Mouse (Mus musculus) stomach, postnatal 0 days (tissue): ENCODE data around the gene Togaram2. TPM values are rescaled to one million over a fixed set of nuclear protein-coding genes. Genes with fewer than 3 reads are reported as not detected.
"Not testable (repeated sequence)": the region's sequence is repeated elsewhere in the genome, so short reads cannot be mapped to it uniquely, and the experiment has no call there.

Experiments used
- ATAC-seq: fragments of 200-750 bp; cut with Nextera tagmentation; 2 replicates; pipeline ENCODE4 v1.8.0; 2017; ENCODE audit not compliant: low FRiP score, low TSS enrichment
- DNase-seq: peaks from one replicate; pipeline ENCODE4 v3.0.0-alpha.2; 2016; ENCODE audit warnings: low spot score
- H3K27ac ChIP-seq: fragments of 300-500 bp; sonication (generic); replicated peaks from 2 replicates; pipeline ENCODE4 v1.5.1; 2014; ENCODE audit warnings: mild to moderate bottlenecking, control low read depth
- H3K27me3 ChIP-seq: fragments of 300-500 bp; sonication (generic); 2 replicates; pipeline ENCODE4 v1.6.1; 2014; ENCODE audit warnings: low read length; ENCODE audit not compliant: control insufficient read depth, insufficient read depth
- H3K36me3 ChIP-seq: fragments of 300-500 bp; sonication (generic); 2 replicates; pipeline ENCODE4 v1.6.1; 2014; ENCODE audit warnings: low read length, mixed read lengths; ENCODE audit not compliant: control insufficient read depth, insufficient read depth
- H3K4me1 ChIP-seq: fragments of 300-500 bp; sonication (generic); replicated peaks from 2 replicates; pipeline ENCODE4 v1.6.1; 2014; ENCODE audit warnings: antibody characterized with exemption; ENCODE audit not compliant: control insufficient read depth, insufficient read depth
- H3K4me2 ChIP-seq: fragments of 300-500 bp; sonication (generic); replicated peaks from 2 replicates; pipeline ENCODE4 v1.6.1; 2014; ENCODE audit warnings: low read depth, mild to moderate bottlenecking, control low read depth, moderate library complexity
- H3K4me3 ChIP-seq: fragments of 300-500 bp; sonication (generic); 2 replicates; pipeline ENCODE4 v1.5.1; 2014; ENCODE audit warnings: low read depth, low read length, control low read depth
- H3K9ac ChIP-seq: fragments of 300-500 bp; sonication (generic); 2 replicates; pipeline ENCODE4 v1.6.1; 2014; ENCODE audit warnings: mild to moderate bottlenecking, low read length, control low read depth, mixed read lengths
- H3K9me3 ChIP-seq: fragments of 300-500 bp; sonication (generic); 2 replicates; pipeline ENCODE4 v1.6.1; 2016; ENCODE audit warnings: low read length; ENCODE audit not compliant: control insufficient read depth
- CTCF ChIP-seq: IDR thresholded peaks from 2 replicates; pipeline ENCODE4 v1.5.1; 2016; ENCODE audit warnings: antibody characterized with exemption, low read depth, mild to moderate bottlenecking, moderate library complexity
- EP300 ChIP-seq: optimal IDR thresholded peaks from 2 replicates; pipeline ENCODE3; 2016; ENCODE audit warnings: antibody characterized with exemption
- WGBS: fragments of 180-500 bp; shearing (Covaris S2); extraction: QIAGEN DNeasy Blood & Tissue Kit; methylation state at CpG from one replicate; pipeline ENCODE4 v1.1.7; 2014; 5-methylcytosine and 5-hydroxymethylcytosine counted together
- polyA plus RNA-seq: library from polyadenylated mRNA; unstranded; fragments of >200 nt; fragmentation: Nextera tagmentation; extraction: Ambion mirVana; gene quantifications from 2 replicates; pipeline ENCODE4 v1.2.1, GENCODE M21; 2015

The Togaram2 gene
- 0.55 and 0.68 TPM in 2 replicates for polyA plus RNA-seq

GRCm38 (mm10) chr17:71673092-71673491 is at the start of gene Togaram2:
TSS of gene Togaram2 (plus strand) at chr17:71673261.
- whole genome bisulfite sequencing, result 45% methylated on average over 9 of the region's 9 CpGs
- peak within 1 kb of the TSS; percentile 23; the same call in 1 of the 2 replicates for H3K9ac ChIP-seq
- TF ChIP-seq CTCF (no peak), EP300 (no peak)

GRCm38 (mm10) chr17:71631806-71632205 is 41.3 kb upstream of the Togaram2 start:
- Histone ChIP-seq H3K27me3 (no peaks in the 10 kb centered on the region), H3K27ac (no peak overlapping the region), H3K4me3 (no peak overlapping the region), H3K4me1 (no peaks in the 10 kb centered on the region), H3K36me3 (peaks cover 19% of the 10 kb centered on the region), H3K4me2 (no peak overlapping the region), H3K9me3 (no peaks in the 10 kb centered on the region), H3K9ac (no peak overlapping the region)
- ATAC-seq (no peak), DNase-seq (no peak)
- no peak for TF ChIP-seq EP300
- TF ChIP-seq CTCF, result no peak
- 70% methylated on average over 10 of the region's 10 CpGs for WGBS

More at GRCm38 (mm10) chr17:71673092-71673491, at the start of gene Togaram2:
- Histone ChIP-seq H3K9me3 (no peaks in the 10 kb centered on the region), H3K4me1 (peaks cover 4% of the 10 kb centered on the region; the same call in 1 of the 2 replicates), H3K4me3 (no peak within 1 kb of the TSS), H3K4me2 (no peak within 1 kb of the TSS), H3K27me3 (no peaks in the 10 kb centered on the region), H3K27ac (no peak within 1 kb of the TSS; the same call in 1 of the 2 replicates), H3K36me3 (no peaks in the 10 kb centered on the region)
- DNase-seq (no peak), ATAC-seq (peak; percentile 45; the same call in 1 of the 2 replicates)

GRCm38 (mm10) chr17:71633350-71633749 is 39.7 kb upstream of the Togaram2 start:
- H3K4me2 ChIP-seq, result no peak overlapping the region
- no peak overlapping the region for H3K4me3 ChIP-seq
- H3K36me3 ChIP-seq, result peaks cover 13% of the 10 kb centered on the region

GRCm38 (mm10) chr17:71636786-71637185 is 36.3 kb upstream of the Togaram2 start:
- TF ChIP-seq CTCF (no peak), EP300 (no peak)
- Histone ChIP-seq H3K9me3 (no peaks in the 10 kb centered on the region), H3K9ac (no peak overlapping the region), H3K27me3 (no peaks in the 10 kb centered on the region), H3K4me2 (no peak overlapping the region), H3K27ac (no peak overlapping the region), H3K4me3 (no peak overlapping the region), H3K36me3 (peaks cover 13% of the 10 kb centered on the region), H3K4me1 (no peaks in the 10 kb centered on the region)
- DNase-seq, result no peak
- 92% methylated on average over 8 of the region's 8 CpGs for WGBS
- no peak for ATAC-seq

More at GRCm38 (mm10) chr17:71633350-71633749, 39.7 kb upstream of the Togaram2 start:
- DNase-seq, result no peak
- no peak for TF ChIP-seq EP300
- TF ChIP-seq CTCF, result no peak
- Histone ChIP-seq H3K9ac (no peak overlapping the region), H3K4me1 (no peaks in the 10 kb centered on the region), H3K27ac (no peak overlapping the region), H3K27me3 (no peaks in the 10 kb centered on the region), H3K9me3 (no peaks in the 10 kb centered on the region)
- 85% methylated on average over 8 of the region's 8 CpGs for WGBS
- ATAC-seq, result no peak

- TF ChIP-seq EP300 (no peak), CTCF (no peak)
- Histone ChIP-seq H3K9me3 (no peaks in the 10 kb centered on the region), H3K9ac (no peak overlapping the region), H3K27ac (no peak overlapping the region), H3K4me2 (no peak overlapping the region), H3K36me3 (peaks cover 17% of the 10 kb centered on the region), H3K4me3 (no peak overlapping the region), H3K27me3 (no peaks in the 10 kb centered on the region), H3K4me1 (no peaks in the 10 kb centered on the region)
- ATAC-seq, result no peak
- WGBS, result 88% methylated on average over 4 of the region's 4 CpGs
- no peak for DNase-seq
Measured at GRCm38 (mm10) chr17:71637750-71638265, 35.3 kb upstream of the Togaram2 start.

- not testable (repeated sequence) for H3K27me3 ChIP-seq, H3K9ac ChIP-seq, ATAC-seq, H3K4me2 ChIP-seq, H3K9me3 ChIP-seq, H3K27ac ChIP-seq, DNase-seq, H3K4me3 ChIP-seq, H3K4me1 ChIP-seq
- peaks cover 16% of the 10 kb centered on the region for H3K36me3 ChIP-seq
- WGBS, result 69% methylated on average over 5 of the region's 5 CpGs
Measured at GRCm38 (mm10) chr17:71639056-71639455, 34.0 kb upstream of the Togaram2 start.
